Mouse (Mus musculus): ENCODE data around the gene Dnm1. TPM values are rescaled to one million over a fixed set of nuclear protein-coding genes. Genes with fewer than 3 reads are reported as not detected.
A peak's percentile ranks its signal among the peaks of the same experiment; 100 is the strongest.
"Not testable (repeated sequence)": the region's sequence is repeated elsewhere in the genome, so short reads cannot be mapped to it uniquely, and the experiment has no call there.

The Dnm1 gene
- polyA plus RNA-seq, 1 experiment: 10.7 TPM

DNA sequence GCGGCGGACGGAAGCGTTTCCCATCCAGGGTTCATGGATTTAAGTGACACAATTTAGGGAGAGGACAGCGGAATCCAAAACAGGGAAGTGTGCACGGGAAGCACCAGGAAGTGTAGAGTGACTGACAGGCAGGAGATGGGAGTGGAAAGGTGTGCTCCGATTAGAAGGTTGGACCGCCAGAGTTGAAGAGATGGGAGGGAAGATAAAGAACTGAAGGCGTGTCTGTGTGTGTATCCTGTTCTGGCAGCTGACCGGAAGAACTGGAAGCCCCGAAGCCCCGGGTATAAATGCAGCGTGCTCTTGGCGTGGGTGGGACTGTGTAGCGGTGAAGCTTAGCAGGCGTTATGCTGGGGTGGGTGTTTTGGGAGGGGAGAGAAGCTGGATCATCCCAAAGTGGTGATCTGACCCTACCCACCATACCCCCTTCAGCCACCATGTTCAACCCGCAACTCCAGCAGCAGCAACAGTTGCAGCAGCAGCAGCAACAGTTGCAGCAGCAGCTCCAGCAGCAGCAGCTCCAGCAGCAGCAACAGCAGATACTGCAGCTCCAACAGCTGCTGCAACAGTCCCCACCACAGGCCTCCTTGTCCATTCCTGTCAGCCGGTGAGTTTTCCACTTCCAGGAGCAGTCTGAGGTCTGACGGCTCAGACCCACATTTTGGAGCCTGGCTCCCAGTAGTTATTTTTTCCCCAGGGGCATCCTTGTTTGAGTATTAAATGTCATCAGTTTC, 10.4 kb upstream of the Dnm1 start:
- no peak for DNase-seq
- no peaks in the 10 kb centered on the region; the same call in 1 of the 2 replicates for H3K27me3 ChIP-seq (ENCODE audit: control insufficient read depth, insufficient read depth, low read length)
- WGBS: 13% methylated on average over 19 of the region's 19 CpGs
- peaks cover 13% of the 10 kb centered on the region for H3K4me1 ChIP-seq (replicated peaks; ENCODE audit: control insufficient read depth, insufficient read depth, low read length)
- no peaks in the 10 kb centered on the region; the same call in none of the 2 replicates for H3K36me3 ChIP-seq (ENCODE audit: control insufficient read depth, insufficient read depth, low read length)
- peak overlapping the region; percentile 97 for H3K4me3 ChIP-seq (ENCODE audit: control insufficient read depth, insufficient read depth, low read length)
- no peak overlapping the region; the same call in 1 of the 2 replicates for H3K27ac ChIP-seq (ENCODE audit: control insufficient read depth, insufficient read depth, low read length)
- no peak for TF ChIP-seq POLR2A (IDR thresholded peaks at IDR 0.05; ENCODE audit: control insufficient read depth, extremely low read depth, insufficient read depth, low read length, poor library complexity)
- TF ChIP-seq CTCF (IDR thresholded peaks at IDR 0.05; ENCODE audit: borderline replicate concordance, control insufficient read depth, extremely low read depth, insufficient read depth, low read length, poor library complexity): no peak

DNA sequence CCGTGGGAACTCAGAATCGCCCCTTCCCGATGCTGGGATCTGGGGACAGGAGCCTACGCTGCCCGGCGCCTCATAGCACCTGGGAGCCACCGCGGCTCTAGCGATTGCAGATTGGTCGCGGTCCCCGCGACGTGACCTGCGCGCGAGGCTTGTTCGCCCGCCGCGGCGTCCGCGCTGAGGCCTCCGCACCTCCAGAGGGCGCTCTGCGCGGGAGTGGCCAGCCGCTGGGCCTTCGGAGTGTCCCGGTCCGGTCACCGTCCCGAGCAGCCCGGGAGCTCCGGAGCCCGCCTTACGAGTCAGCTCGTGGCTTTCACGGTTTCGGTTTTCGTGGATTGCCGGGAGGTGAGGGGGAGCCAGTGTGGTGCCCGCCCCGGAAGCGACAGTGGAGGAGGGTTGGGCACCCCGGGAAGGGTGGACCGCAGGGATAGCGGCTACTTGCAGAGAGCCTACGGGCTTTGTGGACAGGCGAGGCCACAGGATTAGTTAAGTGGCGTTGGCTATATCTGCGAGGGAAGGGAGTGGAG, 9.7 kb upstream of the Dnm1 start:
- peaks cover 13% of the 10 kb centered on the region for H3K4me1 ChIP-seq (replicated peaks; ENCODE audit: control insufficient read depth, insufficient read depth, low read length)
- H3K36me3 ChIP-seq (ENCODE audit: control insufficient read depth, insufficient read depth, low read length): no peaks in the 10 kb centered on the region; the same call in 1 of the 2 replicates
- no peak overlapping the region; the same call in 1 of the 2 replicates for H3K27ac ChIP-seq (ENCODE audit: control insufficient read depth, insufficient read depth, low read length)
- H3K27me3 ChIP-seq (ENCODE audit: control insufficient read depth, insufficient read depth, low read length): no peaks in the 10 kb centered on the region; the same call in 1 of the 2 replicates
- peak overlapping the region; percentile 97 for H3K4me3 ChIP-seq (ENCODE audit: control insufficient read depth, insufficient read depth, low read length)
- under 1% methylated on average over 53 of the region's 53 CpGs for WGBS
- peak; percentile 85 for DNase-seq
- peak; percentile 100 for TF ChIP-seq CTCF (IDR thresholded peaks at IDR 0.05; ENCODE audit: borderline replicate concordance, control insufficient read depth, extremely low read depth, insufficient read depth, low read length, poor library complexity)
- no peak; the same call in 1 of the 2 replicates for TF ChIP-seq POLR2A (IDR thresholded peaks at IDR 0.05; ENCODE audit: control insufficient read depth, extremely low read depth, insufficient read depth, low read length, poor library complexity)

DNA sequence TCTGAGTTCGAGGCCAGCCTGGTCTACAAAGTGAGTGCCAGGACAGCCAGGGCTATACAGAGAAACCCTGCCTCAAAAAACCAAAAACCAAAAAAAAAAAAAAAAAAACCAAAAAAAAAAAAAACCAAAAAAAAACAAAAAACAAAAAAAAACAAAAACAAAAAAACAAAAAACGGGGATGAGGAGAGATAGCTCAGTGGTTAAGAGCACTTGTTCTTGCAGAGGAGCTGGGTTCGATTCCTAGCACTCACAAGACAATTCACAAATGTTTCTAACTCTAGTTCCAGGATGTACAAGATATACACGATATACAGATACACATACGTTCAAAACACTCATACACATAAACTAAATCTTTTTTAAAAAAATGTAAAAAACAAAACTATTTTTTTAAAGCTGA, 9.1 kb upstream of the Dnm1 start:
- Histone ChIP-seq H3K4me3 (ENCODE audit: control insufficient read depth, insufficient read depth, low read length) (peak overlapping the region; percentile 97), H3K4me1 (replicated peaks; ENCODE audit: control insufficient read depth, insufficient read depth, low read length) (peaks cover 13% of the 10 kb centered on the region)
- not testable (repeated sequence) for H3K27ac ChIP-seq (ENCODE audit: control insufficient read depth, insufficient read depth, low read length); H3K36me3 ChIP-seq (ENCODE audit: control insufficient read depth, insufficient read depth, low read length); DNase-seq; H3K27me3 ChIP-seq (ENCODE audit: control insufficient read depth, insufficient read depth, low read length)
- WGBS: 23% methylated on average over 5 of the region's 5 CpGs

DNA sequence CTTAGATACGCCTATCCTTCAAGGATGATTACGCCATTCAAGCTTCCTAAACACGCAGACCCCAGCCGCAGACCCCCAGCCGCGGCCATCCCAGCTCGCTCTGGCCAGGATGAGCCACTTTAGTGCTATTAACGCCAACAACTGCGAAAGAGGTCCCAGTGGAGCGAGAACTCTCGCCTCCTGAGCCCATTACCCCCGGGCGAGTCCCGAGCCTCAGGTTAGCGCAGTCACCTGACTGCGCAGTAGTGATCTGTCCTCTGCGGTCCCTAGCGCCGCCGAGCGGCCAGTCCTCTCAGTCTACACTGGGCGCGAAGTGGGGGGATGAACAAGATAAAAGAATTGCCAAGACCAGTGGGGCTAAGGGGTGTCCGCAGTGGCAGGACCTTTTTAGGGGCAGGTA, 8.3 kb upstream of the Dnm1 start:
- Histone ChIP-seq H3K36me3 (ENCODE audit: control insufficient read depth, insufficient read depth, low read length) (no peaks in the 10 kb centered on the region), H3K27ac (ENCODE audit: control insufficient read depth, insufficient read depth, low read length) (no peak overlapping the region), H3K27me3 (ENCODE audit: control insufficient read depth, insufficient read depth, low read length) (no peaks in the 10 kb centered on the region; the same call in 1 of the 2 replicates), H3K4me3 (ENCODE audit: control insufficient read depth, insufficient read depth, low read length) (peak overlapping the region; percentile 45), H3K4me1 (replicated peaks; ENCODE audit: control insufficient read depth, insufficient read depth, low read length) (peaks cover 13% of the 10 kb centered on the region)
- WGBS: 4% methylated on average over 24 of the region's 24 CpGs
- DNase-seq: peak; percentile 58
- TF ChIP-seq CTCF (IDR thresholded peaks at IDR 0.05; ENCODE audit: borderline replicate concordance, control insufficient read depth, extremely low read depth, insufficient read depth, low read length, poor library complexity) (no peak; the same call in 1 of the 2 replicates), POLR2A (IDR thresholded peaks at IDR 0.05; ENCODE audit: control insufficient read depth, extremely low read depth, insufficient read depth, low read length, poor library complexity) (peak; percentile 24; the same call in 1 of the 2 replicates)

DNA sequence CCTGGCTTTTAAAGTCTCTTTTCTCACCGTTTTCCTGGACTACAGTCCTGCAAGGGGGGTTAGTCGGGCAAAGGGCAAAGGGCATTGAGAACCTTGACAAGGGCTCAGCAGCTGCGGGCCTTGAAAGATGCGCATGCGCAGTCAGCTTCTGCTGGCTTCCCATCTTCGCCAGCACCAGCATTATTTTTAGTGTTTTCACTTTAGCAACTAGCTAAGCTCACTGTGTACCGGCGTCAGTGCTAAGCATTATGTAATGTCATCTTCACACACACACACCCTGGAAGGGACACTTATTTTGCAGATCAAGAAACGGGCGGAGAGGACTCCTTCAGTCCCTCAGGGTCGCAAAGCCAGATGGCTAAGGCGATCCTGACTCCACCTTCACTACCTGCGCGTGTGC, 7.6 kb upstream of the Dnm1 start:
- H3K27me3 ChIP-seq (ENCODE audit: control insufficient read depth, insufficient read depth, low read length): no peaks in the 10 kb centered on the region; the same call in 1 of the 2 replicates
- no peak overlapping the region for H3K27ac ChIP-seq (ENCODE audit: control insufficient read depth, insufficient read depth, low read length)
- DNase-seq: peak; percentile 54
- TF ChIP-seq CTCF (IDR thresholded peaks at IDR 0.05; ENCODE audit: borderline replicate concordance, control insufficient read depth, extremely low read depth, insufficient read depth, low read length, poor library complexity) (no peak), POLR2A (IDR thresholded peaks at IDR 0.05; ENCODE audit: control insufficient read depth, extremely low read depth, insufficient read depth, low read length, poor library complexity) (no peak)
- peak overlapping the region; percentile 31; the same call in 1 of the 2 replicates for H3K4me3 ChIP-seq (ENCODE audit: control insufficient read depth, insufficient read depth, low read length)
- WGBS: 20% methylated on average over 14 of the region's 14 CpGs
- peaks cover 13% of the 10 kb centered on the region for H3K4me1 ChIP-seq (replicated peaks; ENCODE audit: control insufficient read depth, insufficient read depth, low read length)
- no peaks in the 10 kb centered on the region for H3K36me3 ChIP-seq (ENCODE audit: control insufficient read depth, insufficient read depth, low read length)

DNA sequence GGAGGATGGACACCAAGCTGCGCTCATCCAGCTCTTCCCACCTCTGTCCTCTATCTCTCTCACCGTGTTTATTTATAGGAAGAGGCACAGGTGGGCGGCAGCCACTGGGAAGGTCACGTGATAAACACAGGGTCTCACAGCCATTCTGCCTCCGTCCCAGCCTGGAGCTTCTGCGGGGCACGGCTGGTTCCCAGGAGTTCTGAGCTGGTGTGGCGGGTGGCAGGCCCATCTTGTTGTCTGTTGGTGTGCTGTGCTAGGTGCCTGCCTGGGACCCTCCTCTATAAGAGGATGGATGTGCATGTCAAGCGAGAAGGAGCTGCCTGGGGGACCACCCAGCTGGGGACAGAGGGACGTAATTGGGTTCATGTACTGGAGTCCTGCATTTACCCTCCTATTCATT, 5.2 kb upstream of the Dnm1 start:
- Histone ChIP-seq H3K36me3 (ENCODE audit: control insufficient read depth, insufficient read depth, low read length) (no peaks in the 10 kb centered on the region), H3K27me3 (ENCODE audit: control insufficient read depth, insufficient read depth, low read length) (no peaks in the 10 kb centered on the region; the same call in 1 of the 2 replicates), H3K4me1 (replicated peaks; ENCODE audit: control insufficient read depth, insufficient read depth, low read length) (peaks cover 8% of the 10 kb centered on the region), H3K4me3 (ENCODE audit: control insufficient read depth, insufficient read depth, low read length) (no peak overlapping the region), H3K27ac (ENCODE audit: control insufficient read depth, insufficient read depth, low read length) (no peak overlapping the region)
- TF ChIP-seq CTCF (IDR thresholded peaks at IDR 0.05; ENCODE audit: borderline replicate concordance, control insufficient read depth, extremely low read depth, insufficient read depth, low read length, poor library complexity): no peak
- no peak for TF ChIP-seq POLR2A (IDR thresholded peaks at IDR 0.05; ENCODE audit: control insufficient read depth, extremely low read depth, insufficient read depth, low read length, poor library complexity)
- WGBS: 89% methylated on average over 10 of the region's 10 CpGs
- DNase-seq: no peak

Data from thymus, adult 2 months (tissue).